Mouse (Mus musculus): ENCODE results near the gene Rnf182. TPM values are rescaled to one million over a fixed set of nuclear protein-coding genes. Genes with fewer than 3 reads are reported as not detected.
A peak's percentile ranks its signal among the peaks of the same experiment; 100 is the strongest.

The Rnf182 gene
- total RNA-seq, 2 experiments from 2014 or later, result not detected

DNA sequence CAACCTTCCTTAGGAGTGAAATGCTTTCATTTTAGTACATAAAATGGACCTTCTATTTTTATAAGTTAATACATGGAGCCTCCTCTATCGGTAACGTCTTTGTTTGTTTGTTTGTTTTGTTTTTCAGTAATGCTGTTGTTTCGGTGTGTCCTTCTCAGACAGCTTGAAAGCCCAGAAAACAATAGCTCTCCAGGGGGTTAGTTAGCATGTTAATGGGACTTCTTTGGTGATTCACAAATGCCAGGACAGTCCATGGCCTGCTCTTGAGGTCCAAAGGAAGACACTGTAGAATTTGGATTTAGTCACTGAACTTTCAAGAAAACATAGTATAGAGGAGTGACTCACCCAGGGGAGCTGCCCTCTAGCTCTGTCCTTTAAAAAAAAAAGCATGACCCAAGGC is 843 bp upstream of the Rnf182 start:
- DNase-seq, result no peak

DNA sequence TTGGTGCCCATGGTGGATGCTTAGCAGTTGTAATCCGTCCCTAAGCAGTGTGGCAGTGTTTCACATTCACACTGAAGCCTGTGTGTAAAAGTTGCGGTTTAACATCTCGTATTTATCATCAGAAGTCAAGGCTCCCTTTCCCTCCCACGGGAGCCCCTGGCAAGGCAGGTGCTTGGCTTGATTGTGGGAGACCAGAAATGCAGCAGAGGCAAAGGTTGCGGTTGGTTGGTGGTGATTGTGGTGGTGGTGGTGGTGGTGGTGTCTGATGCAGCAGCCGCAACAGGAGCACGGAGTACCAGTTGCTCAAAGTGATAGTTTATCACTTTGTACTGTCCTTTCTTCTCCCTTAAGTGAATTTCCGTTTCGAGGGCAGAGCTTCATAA is 325 bp upstream of the Rnf182 start:
- DNase-seq, result no peak

DNA sequence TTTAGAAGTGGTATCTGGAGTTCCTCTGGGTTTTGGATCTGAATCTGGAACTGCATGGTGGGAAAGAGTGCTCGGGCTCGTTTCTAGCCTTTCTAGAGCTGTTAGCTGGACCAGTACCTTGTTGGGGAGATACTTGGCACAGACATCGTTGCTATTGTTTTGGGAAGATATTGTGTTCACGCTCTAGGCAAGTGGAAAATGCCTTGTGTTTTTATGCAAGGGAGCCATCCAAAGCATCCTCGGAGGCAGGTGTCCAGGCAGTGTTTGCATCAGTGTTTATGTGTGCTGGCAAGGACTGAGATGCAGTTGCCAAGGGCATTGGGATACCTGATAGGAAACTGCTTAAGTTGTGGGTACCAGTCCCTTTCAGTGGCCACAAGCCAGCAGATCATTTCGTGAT is 1.0 kb downstream of the Rnf182 start:
- DNase-seq, result no peak

DNA sequence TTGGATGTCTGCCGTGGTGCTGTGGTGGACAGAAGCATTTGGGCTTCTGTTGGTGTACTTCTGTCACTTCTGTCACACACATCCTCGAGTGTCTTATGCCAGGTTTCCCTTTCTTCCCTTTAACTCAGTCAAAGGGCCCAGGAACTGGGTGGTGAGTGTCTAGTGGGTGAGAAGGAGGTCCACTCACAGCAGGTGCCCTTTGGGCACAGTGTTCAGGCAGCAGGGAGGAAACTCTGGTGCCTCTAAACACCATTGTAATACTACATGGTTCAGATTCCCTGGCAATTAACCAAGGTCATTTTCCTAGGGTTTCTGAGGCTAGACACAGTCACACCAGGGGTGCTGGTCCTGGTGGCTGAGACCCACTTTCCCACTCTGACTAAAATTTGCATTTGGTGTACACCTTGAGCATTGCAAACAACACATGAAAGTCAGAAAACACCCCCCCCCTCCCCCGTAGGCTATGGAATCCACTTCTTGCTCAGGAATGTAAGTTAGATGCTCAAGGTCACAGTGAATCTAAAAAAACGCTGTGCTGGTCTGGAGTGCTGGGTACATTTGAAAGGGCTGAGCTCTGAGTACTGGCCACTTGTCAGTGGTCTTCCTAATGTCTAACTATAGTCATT is 4.2 kb downstream of the Rnf182 start:
- no peak for DNase-seq

DNA sequence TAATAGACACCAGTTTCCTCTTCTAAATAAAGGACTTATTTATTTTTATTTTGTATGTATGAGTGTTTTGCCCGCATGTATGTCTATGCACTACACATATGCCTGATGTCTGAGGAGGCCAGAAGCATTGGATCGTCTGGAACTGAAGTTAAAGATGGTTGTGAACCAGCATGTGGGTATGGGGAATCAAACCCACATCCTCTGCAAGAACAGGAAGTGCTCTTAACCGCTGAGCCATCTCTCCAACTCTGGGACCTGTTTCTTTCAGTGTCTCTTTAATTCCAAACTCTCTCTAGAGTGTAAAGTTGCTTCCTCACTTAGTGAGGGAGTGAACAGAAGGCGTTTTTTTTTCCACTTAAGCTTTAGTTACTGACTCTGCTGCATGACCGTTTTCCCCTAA is 12.4 kb downstream of the Rnf182 start:
- DNase-seq, result no peak

DNA sequence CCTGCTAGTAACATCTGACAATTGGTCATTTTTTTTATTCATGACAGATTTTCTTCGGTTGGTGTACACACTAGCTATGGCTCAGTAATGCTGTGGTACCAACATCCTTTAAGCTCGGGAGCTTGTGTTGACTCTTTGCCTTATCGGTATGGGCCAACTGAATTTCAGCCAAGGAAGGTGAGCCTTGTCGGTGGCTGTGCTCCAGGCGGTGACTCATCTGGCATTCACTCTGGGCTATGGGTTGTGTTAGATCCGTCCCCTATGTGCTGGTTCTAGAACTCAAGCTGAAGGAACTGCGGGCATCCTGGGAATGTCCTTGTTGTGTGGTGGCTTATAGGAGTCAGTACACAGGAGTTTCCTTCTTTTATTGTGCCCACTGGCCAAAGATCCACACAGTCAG is 14.3 kb downstream of the Rnf182 start:
- peak; percentile 60 to 74 for DNase-seq

DNA sequence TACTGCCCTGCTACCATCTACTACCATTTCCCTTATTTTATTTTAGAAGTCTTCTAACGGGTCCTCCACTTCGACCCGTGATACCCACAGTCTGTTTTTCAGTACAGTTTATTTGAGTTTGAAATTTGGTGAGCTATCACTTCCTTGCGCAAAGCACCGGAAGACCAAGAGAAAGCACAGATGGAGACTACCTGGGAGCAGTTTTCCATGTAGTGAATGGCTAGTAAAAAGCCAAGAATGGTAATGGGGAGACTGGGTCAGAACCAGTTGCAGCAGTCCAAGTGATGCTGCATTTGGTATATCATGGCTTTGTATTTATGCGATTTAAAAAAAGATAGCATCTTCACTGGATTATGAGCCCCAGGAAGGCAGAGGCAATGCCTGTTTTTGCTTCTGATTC is 15.8 kb downstream of the Rnf182 start:
- DNase-seq, result no peak

DNA sequence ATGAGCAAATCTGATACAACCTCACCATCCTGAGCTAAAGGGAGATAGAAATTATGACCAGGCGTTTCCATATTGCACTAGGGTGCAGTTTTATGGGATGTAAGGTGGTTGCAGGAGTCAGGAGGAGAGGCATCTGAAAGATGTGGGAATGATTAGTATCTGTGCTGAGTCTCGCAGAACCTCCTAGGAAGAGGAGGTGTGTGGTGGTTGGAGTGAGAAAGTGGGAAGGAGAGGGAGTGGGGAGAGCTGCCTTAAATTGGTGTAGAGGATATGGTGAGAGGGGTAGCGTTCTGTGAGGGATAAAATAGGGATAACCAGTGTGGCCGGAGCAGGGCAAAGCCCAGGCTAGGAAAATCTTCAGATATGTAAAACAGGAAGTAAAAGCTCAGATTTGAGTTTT is 17.5 kb downstream of the Rnf182 start:
- no peak for DNase-seq

DNA sequence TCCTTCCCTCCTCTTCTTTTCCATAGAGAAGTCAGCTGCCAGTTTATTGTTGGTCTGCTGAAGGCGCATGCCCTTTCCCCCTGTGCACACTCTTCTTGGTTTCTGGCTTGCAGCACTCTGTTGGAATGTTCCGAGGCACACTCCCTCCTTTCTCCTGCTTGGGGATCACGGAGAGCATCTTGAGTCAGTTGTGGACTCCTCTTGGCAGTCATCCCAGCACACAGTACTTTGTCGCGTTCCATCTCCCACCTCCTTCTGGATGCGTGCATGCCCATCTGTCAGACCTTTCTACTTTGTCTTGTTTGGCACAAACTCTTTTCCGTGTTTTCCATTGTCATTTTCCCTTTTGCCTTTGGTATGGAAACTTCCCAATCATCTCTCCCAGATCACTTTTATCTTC is 22.2 kb downstream of the Rnf182 start:
- no peak for DNase-seq

DNA sequence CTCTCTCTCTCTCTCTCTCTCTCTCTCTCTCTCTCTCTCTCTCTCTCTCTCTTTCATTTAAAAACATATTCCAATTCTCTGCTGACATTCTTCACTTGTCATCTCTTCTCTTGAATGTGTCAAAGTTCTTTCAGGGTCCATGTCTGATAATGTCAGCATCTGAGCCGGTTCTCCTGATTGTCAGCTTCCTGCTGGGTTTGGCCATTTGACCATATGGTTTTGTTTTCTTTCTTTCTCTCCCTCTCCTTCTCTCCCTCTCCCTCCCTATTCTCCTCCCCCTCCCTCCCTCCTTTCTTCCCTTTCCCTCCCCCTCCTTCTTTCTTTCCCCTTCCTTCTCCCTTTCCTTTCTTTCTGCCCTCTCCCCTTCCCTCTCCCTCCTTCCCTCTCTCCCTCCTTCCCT is 29.5 kb downstream of the Rnf182 start:
- no peak for DNase-seq

DNA sequence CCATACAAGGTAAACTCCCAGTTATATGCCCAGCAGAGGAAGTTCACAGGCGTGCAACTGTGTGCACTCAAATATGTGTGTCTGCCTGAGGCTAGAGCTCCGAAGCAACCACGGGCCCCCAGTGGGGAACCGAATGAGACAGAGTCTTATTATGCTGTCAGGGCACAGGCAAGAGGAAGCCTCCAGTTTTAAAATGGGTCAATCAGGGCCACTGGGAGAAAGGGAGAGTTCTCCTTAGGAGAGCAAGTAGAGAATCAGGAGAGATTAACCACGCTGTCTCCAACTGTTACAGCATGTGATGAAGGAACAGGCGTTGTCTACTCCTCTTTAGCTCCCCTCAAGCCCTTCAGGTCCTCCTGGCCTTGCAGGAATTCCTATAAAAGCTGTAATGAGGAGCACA is 33.0 kb downstream of the Rnf182 start:
- no peak for DNase-seq

DNA sequence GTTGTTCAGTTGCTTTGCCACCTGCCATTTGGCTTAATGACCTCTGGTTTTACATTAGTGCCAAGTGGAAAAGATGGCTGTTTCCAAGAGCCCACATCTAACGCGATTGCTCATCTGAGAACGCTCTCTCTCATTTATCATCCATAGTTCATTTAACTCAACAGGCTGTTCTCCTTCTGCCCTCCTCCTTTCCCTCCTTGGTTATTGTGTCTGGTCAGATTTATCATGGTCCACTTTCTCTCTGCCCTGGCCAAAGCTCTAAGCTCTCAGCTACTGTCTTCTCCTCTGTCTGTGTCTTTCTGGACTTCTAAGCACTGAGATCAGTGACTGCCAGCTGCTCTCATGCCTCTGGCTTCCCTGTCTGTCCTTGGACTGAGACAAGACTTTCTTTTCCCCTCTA is 35.8 kb downstream of the Rnf182 start:
- no peak for DNase-seq

DNA sequence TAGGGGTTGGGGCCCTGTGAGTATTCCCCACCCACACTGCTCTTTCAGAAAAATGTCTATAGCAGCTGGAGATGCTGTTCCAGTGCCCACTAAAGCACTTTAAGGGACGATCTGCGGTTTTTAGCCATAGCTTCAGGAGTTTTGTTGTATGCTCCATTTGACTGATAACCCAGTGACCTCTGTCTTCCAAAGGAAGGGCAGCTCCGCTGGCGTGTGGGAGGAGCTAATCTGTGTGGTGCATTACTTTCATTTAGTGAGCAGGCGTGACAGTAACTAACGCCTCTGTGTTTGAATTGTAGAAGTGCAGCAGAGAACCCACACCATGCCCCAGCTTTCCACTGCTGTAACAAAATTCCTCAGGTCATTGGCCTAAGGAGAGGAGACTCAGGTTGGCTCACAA is 38.6 kb downstream of the Rnf182 start:
- DNase-seq, result no peak

DNA sequence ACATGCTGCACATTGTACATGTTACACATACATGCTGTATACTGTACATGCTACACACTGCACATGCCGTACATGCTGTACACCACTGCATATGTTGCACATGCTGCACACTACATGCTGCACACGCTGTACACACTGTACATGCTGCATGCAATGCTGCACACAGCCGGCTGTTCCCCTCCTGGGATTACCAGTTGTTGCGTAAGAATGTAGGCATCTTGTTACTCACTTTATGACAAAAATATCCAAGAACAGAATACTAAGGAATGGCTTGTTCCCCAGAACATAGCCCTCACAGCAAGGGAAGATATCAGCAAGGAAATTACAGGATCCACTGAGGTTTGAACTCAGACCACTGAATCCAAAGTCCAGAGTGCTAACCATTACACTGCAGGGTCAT is 47.7 kb downstream of the Rnf182 start:
- DNase-seq, result no peak

DNA sequence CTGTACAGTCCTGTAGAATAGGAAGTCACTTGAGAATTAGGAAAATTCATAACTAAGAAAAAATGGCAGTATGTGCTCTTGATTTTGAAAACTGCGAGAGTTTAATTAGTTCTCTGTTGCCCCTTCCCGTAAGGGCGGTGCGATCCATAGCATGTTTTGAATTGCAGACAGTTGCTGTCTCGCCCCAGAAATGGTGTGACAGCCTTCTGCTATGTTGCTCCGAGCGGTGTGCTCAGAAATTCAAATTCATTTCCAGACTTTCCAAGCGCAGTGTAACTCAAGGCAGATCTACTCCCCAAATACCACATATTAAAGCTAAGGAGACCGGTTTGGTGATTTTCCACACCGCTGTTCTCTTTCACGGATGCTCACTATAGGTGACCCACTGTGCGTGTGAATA is 50.6 kb downstream of the Rnf182 start:
- DNase-seq, result no peak

DNA sequence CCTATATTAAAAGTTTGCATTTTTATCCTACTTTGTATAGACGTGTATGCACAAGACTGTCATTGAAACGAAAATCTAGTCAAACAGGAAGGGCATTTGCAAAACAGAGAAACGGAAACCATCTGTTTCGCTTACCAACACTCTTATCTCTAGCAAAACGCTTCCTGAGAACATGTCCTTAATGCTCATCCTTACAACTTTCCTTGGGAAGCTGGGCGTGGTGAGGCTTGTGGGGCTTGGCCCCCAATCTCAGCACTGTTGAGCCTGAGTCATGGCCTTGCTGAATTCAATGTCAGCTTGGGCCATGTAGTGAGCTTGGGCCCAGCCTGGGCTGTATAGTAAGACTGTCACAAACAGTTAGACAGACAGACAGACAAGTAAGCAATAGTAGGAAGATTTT is 51.4 kb downstream of the Rnf182 start:
- DNase-seq, result no peak

DNA sequence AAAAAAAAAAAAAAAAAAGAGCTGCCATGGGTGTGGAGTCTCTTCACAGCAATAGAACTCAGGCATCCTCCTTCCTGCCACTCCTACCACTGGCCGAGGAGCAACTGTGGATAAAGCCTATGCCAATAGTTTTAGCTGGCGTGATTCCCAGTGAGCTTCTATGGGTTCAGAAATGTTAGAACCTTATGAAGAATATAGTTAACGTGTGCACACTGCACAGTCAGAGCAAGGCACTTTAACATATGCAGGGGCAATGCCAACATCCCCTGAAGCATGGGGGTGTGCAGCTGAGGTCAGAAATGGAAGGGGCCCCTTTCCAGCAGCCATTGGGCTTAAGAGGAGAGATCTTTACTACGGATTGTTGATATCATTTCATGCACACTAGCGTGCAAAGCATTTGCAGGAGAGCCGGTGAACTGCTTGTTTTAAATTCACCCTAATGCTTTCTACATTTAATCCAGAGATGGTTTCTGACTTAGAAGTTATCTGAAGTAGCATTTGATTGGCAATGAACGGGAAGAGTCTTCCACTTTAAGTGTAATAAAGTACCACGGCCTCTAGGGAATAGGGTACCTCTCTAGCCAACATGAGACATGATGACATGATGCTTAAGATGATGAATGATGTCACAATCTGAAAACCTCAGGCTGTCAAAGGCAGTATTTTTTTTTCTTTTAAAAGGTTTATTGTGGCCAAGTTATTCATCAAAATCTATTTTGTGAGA is 61.8 kb downstream of the Rnf182 start:
- no peak for DNase-seq

DNA sequence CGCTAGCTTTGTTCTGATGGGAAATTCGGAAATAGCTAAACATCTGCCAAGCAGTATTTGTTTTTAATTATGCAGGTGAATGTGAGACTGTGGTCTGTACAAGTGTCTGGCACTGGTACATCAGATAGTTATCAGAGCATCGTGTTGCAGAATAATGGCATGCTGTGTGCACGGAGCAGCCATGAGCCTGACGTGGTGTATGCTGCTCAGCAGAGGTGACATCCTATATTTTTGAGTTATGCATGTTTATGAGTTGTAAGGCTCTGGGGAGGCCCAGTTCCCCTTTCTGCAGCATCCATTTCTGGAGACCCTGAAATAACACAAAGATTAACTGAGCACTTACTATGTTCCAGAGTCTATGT is 62.4 kb downstream of the Rnf182 start:
- DNase-seq, result no peak

DNA sequence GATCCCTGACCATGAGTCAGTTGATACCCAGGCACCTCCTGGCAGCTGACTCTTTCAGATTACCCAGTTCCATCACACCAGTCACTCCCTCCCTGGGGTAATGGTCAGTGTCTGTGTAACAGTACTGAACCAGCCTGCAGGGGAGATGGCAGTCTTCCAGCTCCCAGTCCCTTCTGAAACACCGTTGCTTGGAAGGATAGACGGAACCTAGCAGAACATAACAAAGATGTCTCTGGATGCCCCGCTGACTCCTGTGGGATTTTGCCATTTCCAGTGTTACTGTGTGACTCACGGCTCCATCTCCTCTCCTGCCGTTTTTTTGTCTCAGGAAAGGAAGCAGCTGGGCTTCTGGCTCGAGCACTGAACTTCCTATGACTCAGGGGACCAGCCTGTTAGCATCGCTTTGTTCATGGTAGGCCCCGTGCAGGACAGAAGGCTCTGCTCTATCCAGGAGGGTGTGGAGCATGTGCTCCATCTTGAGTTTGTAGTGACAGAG is 69.0 kb downstream of the Rnf182 start:
- DNase-seq, result peak; percentile 52 to 76

DNA sequence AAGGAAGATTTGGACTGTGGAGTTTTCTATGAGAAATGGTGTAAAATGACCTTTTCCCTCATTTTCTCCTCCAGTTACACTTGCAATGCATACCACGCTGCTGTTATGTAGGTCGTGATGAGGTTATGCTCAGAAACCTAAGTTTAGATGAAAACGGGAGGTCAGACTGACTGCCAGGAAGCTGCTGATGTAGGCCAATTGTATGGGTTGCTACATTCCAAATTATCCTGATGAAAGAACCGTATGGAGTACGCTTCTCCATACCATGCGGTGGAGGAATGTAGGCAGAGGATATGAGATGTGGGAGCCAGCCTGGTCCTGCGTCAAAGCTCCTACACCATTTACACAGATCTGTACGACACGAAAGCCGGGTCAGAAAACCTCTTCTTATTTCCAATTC is 72.6 kb downstream of the Rnf182 start:
- no peak for DNase-seq

DNA sequence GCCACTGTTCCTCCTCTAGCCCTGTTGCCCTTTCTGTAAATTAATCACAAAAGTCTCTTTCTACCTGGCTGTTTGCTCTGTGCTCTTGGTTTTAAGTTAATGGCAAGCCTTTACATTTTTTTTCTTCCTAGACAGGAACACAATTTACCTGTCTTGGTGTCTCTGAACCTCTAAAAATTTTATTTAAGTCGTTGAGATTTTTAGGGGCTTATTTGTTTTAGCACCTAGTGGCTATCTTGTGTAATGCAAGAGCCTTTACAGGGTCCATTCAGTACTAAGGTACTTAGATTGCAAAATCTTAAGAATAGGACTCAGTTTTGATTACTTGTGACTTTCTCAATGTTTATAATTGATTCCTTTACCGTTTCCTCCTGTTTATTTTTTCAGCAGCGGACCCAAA is 76.2 kb downstream of the Rnf182 start:
- no peak for DNase-seq

DNA sequence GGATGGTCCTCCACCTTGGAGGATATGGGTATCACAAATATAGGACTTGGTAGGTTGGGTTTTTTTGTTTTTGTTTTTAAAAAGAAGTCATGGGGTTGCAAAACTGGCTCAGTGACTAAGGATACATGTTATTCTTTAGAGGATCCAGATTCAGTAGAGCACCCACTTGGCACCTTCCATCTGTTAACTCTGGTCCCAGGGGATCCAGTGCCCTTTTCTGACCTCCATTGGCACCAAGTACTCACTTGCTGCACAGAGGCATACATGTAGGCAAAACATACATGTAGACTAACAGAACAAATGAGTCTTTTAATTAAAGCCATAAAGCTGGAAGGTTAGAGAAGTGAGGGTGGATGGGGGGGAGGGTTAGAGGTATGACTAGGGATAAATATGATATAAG is 80.0 kb downstream of the Rnf182 start:
- DNase-seq, result no peak

DNA sequence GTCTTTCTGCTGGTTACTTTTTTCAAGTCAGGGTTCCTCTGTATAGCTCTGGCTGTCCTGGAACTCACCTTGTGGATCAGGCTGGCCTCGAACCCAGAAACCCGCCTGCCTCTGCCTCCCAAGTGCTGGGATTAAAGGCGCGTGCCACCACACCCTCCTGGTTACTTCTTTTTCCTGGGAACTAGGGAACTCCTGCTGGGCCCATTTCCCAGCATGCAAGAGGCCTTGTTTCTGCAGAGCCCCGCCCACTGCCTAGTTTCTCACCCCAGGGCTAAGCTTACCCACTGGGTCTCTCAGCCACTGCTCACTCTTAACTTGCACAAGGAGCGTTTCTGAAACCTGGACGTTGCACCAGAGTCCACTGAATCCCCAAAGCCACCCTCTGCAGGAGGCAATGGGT is 80.5 kb downstream of the Rnf182 start:
- DNase-seq, result no peak

DNA sequence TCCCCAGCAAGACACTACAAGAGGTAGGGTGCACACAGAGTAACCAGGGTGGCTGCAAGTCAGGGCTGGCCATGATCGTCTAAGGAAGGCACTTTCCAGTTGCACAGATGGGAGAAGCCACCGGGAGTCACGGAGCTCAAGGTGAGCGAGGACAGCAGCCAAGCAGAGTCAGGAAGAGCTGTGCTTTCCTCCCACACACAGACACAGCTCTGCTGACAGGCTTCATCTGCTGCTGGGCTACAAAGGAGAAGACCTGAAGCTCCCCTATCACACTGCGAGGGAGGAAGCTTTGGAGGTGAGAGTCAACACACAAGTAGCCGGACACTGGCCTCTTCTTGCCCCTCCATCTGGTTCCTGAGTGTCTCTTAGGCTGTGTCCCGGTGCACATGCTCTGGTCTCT is 83.0 kb downstream of the Rnf182 start:
- DNase-seq, result no peak

Measured in heart, adult 18-20 months (tissue).